Mouse (Mus musculus) mammary gland, adult 2 months (tissue): ENCODE measurements around the gene Gm10775. TPM values are rescaled to one million over a fixed set of nuclear protein-coding genes. Genes with fewer than 3 reads are reported as not detected.

Experiments
- polyA plus RNA-seq: library from polyadenylated mRNA; depleted of rRNA; stranded (reverse); fragments of >200 nt; gene quantifications from 2 replicates; pipeline ENCODE4 v1.2.3, GENCODE M21; 2012; ENCODE audit warnings: low replicate concordance; rRNA removed

Gene Gm10775
- not detected in 2 replicates for polyA plus RNA-seq

GRCm38 (mm10) chr13:65259239-65259638 lies at the start of gene Gm10775:
Gene Gm10775 (plus strand): TSS chr13:65259539.

GRCm38 (mm10) chr13:65278383-65279341 lies 19.3 kb downstream of the Gm10775 start, which contains the start of gene Zfp369:
Gene Zfp369 (plus strand): TSS chr13:65278814.

Other genes with a start within 250 kb of the Gm10775 start
- gene Spata31d1c, start 226.5 kb upstream of the Gm10775 start, polyA plus RNA-seq: 0.03 TPM in 1 of 2 replicates, not detected in the other
- not detected in 2 replicates for gene Prss47, start 206.8 kb upstream of the Gm10775 start, polyA plus RNA-seq
- gene Mfsd14b, start 146.6 kb upstream of the Gm10775 start, polyA plus RNA-seq: 18.7 and 19.9 TPM in 2 replicates
- not detected in 2 replicates for gene Olfr465-ps1, start 121.5 kb upstream of the Gm10775 start, polyA plus RNA-seq
- gene Olfr466, start 109.3 kb upstream of the Gm10775 start, polyA plus RNA-seq: not detected in 2 replicates
- not detected in 2 replicates for gene Nlrp4f, start 53.6 kb upstream of the Gm10775 start, polyA plus RNA-seq
- 17.0 and 24.9 TPM in 2 replicates for gene Zfp369, start 19.3 kb downstream of the Gm10775 start, polyA plus RNA-seq